Mouse (Mus musculus): ENCODE measurements around the gene Zfp697. TPM values are rescaled to one million over a fixed set of nuclear protein-coding genes. Genes with fewer than 3 reads are reported as not detected.

Zfp697 gene
- polyA plus RNA-seq, 1 experiment, result not detected

DNA sequence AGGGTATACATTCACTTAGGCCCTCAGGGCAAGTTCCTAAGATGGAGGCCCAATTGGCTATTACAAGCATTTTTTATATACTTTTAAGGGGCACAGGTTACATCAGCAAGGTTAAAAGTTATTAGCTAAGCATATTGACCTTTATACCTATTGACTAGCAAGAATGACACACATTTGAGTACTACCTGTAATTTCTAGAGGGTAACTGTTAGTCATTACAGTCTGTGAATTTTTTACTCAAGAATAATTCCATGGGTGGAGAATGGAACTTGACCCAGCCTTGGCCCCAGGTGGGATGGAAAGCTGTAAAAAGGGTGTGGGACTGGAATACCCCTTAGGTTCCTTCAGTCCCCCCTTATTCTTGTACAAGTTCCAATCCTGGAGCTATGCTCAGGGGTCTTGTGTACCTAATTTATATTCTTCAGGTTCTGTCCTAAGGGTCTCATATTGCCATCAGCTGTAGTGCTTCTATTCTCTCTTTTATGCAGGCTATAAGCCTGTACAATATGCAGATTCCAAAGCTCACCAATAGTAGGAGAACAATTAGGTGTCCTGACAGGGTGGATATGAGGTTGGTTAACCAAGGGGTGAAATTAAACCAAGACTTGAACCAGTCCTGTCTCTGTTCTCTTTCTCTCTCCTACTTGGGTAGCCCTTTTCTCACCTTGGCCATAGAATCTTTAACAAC, 400.1 kb downstream of the Zfp697 start:
- no peak overlapping the region for H3K4me3 ChIP-seq (replicated peaks)
- H3K9me3 ChIP-seq, result peaks cover 25% of the 10 kb centered on the region; the same call in 1 of the 2 replicates
- no peaks in the 10 kb centered on the region for H3K36me3 ChIP-seq (replicated peaks; ENCODE audit: low read length)
- TF ChIP-seq FLI1 (IDR thresholded peaks at IDR 0.05; ENCODE audit: low read length) (no peak), GATA1 (IDR thresholded peaks at IDR 0.05; ENCODE audit: borderline replicate concordance, low read length) (no peak)
- H3K4me1 ChIP-seq, result no peaks in the 10 kb centered on the region
- H3K27me3 ChIP-seq (replicated peaks), result no peaks in the 10 kb centered on the region

DNA sequence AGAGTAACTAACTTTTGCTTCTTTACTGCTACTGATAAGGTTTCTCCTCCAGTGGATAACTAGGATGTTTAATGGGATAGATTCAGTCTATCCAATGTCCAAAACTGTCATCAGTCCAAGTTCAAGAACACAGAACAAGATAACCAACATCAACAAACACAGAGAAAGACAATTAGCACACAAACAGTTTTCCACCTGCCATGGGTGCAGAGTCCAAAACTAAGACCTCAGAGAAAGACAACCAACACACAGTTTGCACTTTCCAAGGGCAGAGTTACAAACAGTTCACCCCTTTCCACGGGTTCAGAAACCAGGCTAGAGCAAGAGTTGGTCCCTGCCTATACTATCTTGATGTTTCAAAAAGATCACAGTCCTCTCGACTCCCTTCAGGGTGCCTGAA, 404.3 kb downstream of the Zfp697 start:
- Histone ChIP-seq H3K4me1 (no peaks in the 10 kb centered on the region), H3K4me3 (replicated peaks) (no peak overlapping the region), H3K36me3 (replicated peaks; ENCODE audit: low read length) (no peaks in the 10 kb centered on the region), H3K9me3 (peaks cover 22% of the 10 kb centered on the region; the same call in 1 of the 2 replicates), H3K27me3 (replicated peaks) (no peaks in the 10 kb centered on the region)
- TF ChIP-seq GATA1 (IDR thresholded peaks at IDR 0.05; ENCODE audit: borderline replicate concordance, low read length), result no peak
- TF ChIP-seq FLI1 (IDR thresholded peaks at IDR 0.05; ENCODE audit: low read length), result no peak

Other genes with a start within 250 kb of the Zfp697 start
- not detected in 2 replicates for gene Adam30, start 221.8 kb upstream of the Zfp697 start, polyA plus RNA-seq (2012; ENCODE audit: insufficient read depth, low replicate concordance)
- not detected in 2 replicates for gene Reg4, start 160.3 kb upstream of the Zfp697 start, polyA plus RNA-seq (2012; ENCODE audit: insufficient read depth, low replicate concordance)
- not detected in 2 replicates for gene Hmgcs2, start 102.0 kb upstream of the Zfp697 start, polyA plus RNA-seq (2012; ENCODE audit: insufficient read depth, low replicate concordance)
- gene Phgdh, start 42.5 kb upstream of the Zfp697 start, polyA plus RNA-seq (2012; ENCODE audit: insufficient read depth, low replicate concordance), result 70.7 and 71.0 TPM in 2 replicates
- not detected in 2 replicates for gene Gm4450, start 74.7 kb downstream of the Zfp697 start, polyA plus RNA-seq (2012; ENCODE audit: insufficient read depth, low replicate concordance)
- not detected in 2 replicates for gene Hsd3b4, start 128.1 kb downstream of the Zfp697 start, polyA plus RNA-seq (2012; ENCODE audit: insufficient read depth, low replicate concordance)
- not detected in 2 replicates for gene Gm10681, start 206.3 kb downstream of the Zfp697 start, polyA plus RNA-seq (2012; ENCODE audit: insufficient read depth, low replicate concordance)
- gene Hsd3b5, start 247.8 kb downstream of the Zfp697 start, polyA plus RNA-seq (2012; ENCODE audit: insufficient read depth, low replicate concordance), result 1.1 TPM in 1 of 2 replicates, not detected in the other

Measured in megakaryocyte, embryonic 14.5 days (primary cell).